In the genomic region with DNA sequence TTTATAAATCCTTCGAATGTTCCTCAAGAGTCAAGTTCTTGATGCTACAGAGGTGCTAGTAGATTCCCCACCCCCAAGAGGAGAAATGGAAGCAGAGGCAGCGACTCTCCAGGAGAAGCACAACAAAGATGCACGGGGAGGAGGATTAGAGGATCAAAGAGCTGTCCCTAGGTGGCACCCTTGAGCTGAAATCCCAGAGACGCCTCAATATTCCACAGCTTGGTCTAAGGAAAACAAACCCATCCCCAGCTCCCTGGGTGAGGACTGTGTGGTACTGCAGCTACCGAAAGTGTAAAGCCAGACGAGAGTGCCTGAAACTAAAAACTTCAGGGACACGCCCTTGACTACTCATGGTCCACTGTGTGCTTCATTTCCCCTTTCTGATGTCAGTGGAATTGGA, we compare ENCODE assay signal across 1 mouse cellular context.
TF ChIP-seq lines count a peak whose summit lies in the region.

No protein-coding gene starts in this region.

TF ChIP-seq in MEL, 35 proteins besides CTCF, POLR2A, EP300 and RAD21 (continued from another document):
- TF ChIP-seq MEF2A (IDR thresholded peaks at IDR 0.05; ENCODE audit: extremely low read depth, insufficient replicate concordance, low read depth, low read length, poor library complexity, severe bottlenecking): no peak
